Mouse (Mus musculus) liver, postnatal 0 days (tissue): ENCODE data around the gene Csnk1d. TPM values are rescaled to one million over a fixed set of nuclear protein-coding genes. Genes with fewer than 3 reads are reported as not detected.

ENCODE experiments used
- ATAC-seq: fragments of 200-750 bp; cut with Nextera tagmentation; 2 replicates; pipeline ENCODE4 v1.8.0; 2017; ENCODE audit warnings: mild to moderate bottlenecking, moderate library complexity
- DNase-seq: peaks from one replicate; pipeline ENCODE4 v3.0.0-alpha.2; 2016
- H3K27ac ChIP-seq: fragments of 300-500 bp; sonication (generic); 2 replicates; pipeline ENCODE4 v1.5.1; 2014; ENCODE audit warnings: antibody characterized with exemption, moderate library complexity, mild to moderate bottlenecking, low read depth
- H3K27me3 ChIP-seq: fragments of 300-500 bp; sonication (generic); 2 replicates; pipeline ENCODE4 v1.6.1; 2014; ENCODE audit warnings: low read length, control low read depth, mixed read lengths; ENCODE audit not compliant: insufficient read depth
- H3K36me3 ChIP-seq: fragments of 300-500 bp; sonication (generic); replicated peaks from 2 replicates; pipeline ENCODE4 v1.6.1; 2014; ENCODE audit warnings: mild to moderate bottlenecking, control low read depth, low read length, moderate library complexity, mixed read lengths; ENCODE audit not compliant: insufficient read depth
- H3K4me1 ChIP-seq: fragments of 300-500 bp; sonication (generic); 2 replicates; pipeline ENCODE4 v1.6.1; 2014; ENCODE audit warnings: antibody characterized with exemption, mild to moderate bottlenecking, control low read depth; ENCODE audit not compliant: insufficient read depth
- H3K4me2 ChIP-seq: fragments of 300-500 bp; sonication (generic); 2 replicates; pipeline ENCODE4 v1.6.1; 2014; ENCODE audit warnings: low read depth, mild to moderate bottlenecking, low read length, moderate library complexity, mixed read lengths
- H3K4me3 ChIP-seq: fragments of 300-500 bp; sonication (generic); 2 replicates; pipeline ENCODE4 v1.5.1; 2014; ENCODE audit warnings: low read depth, low read length
- H3K9ac ChIP-seq: fragments of 300-500 bp; sonication (generic); replicated peaks from 2 replicates; pipeline ENCODE4 v1.6.1; 2014; ENCODE audit warnings: mild to moderate bottlenecking, moderate library complexity
- H3K9me3 ChIP-seq: fragments of 300-500 bp; sonication (generic); 2 replicates; pipeline ENCODE4 v1.6.1; 2016; ENCODE audit warnings: mild to moderate bottlenecking, control low read depth, low read length, mixed read lengths
- CTCF ChIP-seq: sonication (generic); IDR thresholded peaks from 2 replicates; pipeline ENCODE4 v1.5.1; 2016; ENCODE audit warnings: antibody characterized with exemption, low read depth
- EP300 ChIP-seq: IDR thresholded peaks from 2 replicates; pipeline ENCODE4 v1.6.1; 2016; ENCODE audit warnings: antibody characterized with exemption, low read depth, mild to moderate bottlenecking
- WGBS: fragments of 180-500 bp; shearing (Covaris S2); extraction: QIAGEN DNeasy Blood & Tissue Kit; methylation state at CpG from one replicate; pipeline ENCODE4 v1.1.7; 2014; ENCODE audit not compliant: insufficient replicate concordance; 5-methylcytosine and 5-hydroxymethylcytosine counted together
- polyA plus RNA-seq: library from polyadenylated mRNA; unstranded; fragments of >200 nt; fragmentation: Nextera tagmentation; extraction: Ambion mirVana; gene quantifications from 2 replicates; pipeline ENCODE4 v1.2.1, GENCODE M21; 2015

Csnk1d gene
- polyA plus RNA-seq, 1 experiment from 2014 or later, result 30.0 TPM

DNA sequence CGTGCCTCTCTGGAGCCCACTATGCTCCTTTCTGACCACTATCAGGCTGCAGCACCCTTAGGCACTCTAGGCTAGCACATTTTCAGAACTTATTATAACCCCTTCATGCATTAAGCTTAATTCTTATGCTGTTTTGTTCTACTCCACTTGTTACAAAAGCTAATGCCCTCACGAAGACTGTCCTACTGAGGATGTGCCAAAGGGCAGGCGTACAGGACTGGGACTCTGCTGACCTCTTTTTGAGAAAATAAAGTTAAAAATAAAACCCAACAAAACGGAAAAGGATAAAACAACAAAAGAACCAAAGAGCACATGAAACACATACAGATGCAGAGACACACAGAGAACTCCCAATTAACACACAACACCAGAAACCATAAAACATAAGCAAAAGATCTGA is 9.5 kb downstream of the Csnk1d start:
- TF ChIP-seq CTCF (no peak), EP300 (no peak)
- peaks cover 87% of the 10 kb centered on the region for H3K36me3 ChIP-seq
- 72% methylated on average over 4 of the region's 4 CpGs for WGBS

DNA sequence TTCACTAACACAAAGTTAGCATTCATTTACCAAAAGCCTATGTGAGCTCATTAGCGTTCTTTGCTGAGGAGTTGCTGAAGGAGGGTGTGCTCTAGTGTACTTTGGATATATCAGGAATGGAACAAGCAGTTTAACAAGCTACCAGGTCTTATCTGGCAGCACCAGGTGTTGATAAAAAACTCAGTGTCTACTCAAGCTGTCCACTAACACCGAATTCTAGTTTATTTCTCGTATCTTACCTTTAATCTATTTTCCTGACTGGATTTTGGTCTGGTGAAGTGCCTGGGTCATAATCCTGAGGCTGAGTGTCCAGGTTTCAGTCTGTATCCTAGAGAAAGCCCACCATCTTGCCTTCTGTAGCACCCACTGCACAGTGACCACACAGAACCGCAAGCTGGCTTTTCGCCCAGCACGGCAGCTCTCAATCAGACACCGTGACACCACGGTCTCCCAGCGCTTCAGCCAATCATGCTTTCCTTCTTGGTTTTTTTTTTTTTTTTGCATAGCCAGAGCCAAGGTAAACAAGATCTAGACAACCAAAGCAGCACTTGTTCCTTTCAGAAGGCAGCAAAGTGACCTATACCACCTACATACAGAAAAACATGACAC is 10.6 kb downstream of the Csnk1d start:
- peak; percentile 82 for DNase-seq
- Histone ChIP-seq H3K9me3 (no peaks in the 10 kb centered on the region), H3K27me3 (no peaks in the 10 kb centered on the region), H3K4me2 (peak overlapping the region; percentile 65), H3K4me1 (peaks cover 42% of the 10 kb centered on the region), H3K36me3 (peaks cover 88% of the 10 kb centered on the region), H3K9ac (peak overlapping the region; percentile 31), H3K4me3 (peak overlapping the region; percentile 21), H3K27ac (peak overlapping the region; percentile 93)
- TF ChIP-seq EP300 (peak; percentile 95), CTCF (no peak)
- 51% methylated on average over 9 of the region's 9 CpGs for WGBS
- ATAC-seq, result peak; percentile 93

More for the DNA sequence above, 9.5 kb downstream of the Csnk1d start:
- Histone ChIP-seq H3K27ac (no peak overlapping the region), H3K9ac (no peak overlapping the region), H3K4me1 (peaks cover 48% of the 10 kb centered on the region), H3K27me3 (no peaks in the 10 kb centered on the region), H3K4me2 (no peak overlapping the region), H3K4me3 (no peak overlapping the region), H3K9me3 (no peaks in the 10 kb centered on the region)
- DNase-seq (no peak), ATAC-seq (no peak)

DNA sequence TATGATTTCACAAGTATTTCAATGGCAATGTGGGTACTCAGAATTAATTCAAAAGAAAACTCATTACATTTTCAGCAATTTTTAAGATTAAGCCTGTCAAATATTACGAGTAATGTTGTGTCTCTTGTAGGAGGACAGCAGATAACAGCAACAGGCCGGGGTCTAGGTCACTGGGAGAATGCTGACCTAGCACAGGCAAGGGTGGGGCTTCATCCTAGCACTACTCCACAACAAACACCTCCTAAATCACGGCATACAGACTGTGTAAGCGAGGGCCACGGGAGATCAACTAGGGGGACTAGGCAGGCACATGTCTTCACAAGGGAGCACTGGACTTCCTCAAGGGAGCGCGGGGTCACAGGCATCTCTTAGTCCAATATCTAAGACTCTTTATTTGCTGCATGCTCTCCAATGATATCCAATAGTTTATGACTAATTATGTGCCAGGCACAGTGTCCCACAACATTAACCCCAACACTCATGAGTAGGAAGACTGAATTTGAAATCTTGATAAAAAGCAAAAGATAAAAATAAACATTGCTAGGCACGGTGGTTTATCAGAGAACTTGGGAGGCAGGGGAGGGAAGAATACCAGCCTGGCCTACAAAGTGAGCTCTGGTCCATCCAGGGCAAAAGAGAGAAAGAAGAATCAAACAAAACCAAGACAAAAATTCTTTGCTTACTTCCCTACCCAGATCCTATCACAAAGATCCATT is 11.3 kb downstream of the Csnk1d start:
- TF ChIP-seq EP300 (no peak), CTCF (no peak)
- peaks cover 41% of the 10 kb centered on the region for H3K4me1 ChIP-seq
- WGBS, result 56% methylated on average over 8 of the region's 8 CpGs
- H3K36me3 ChIP-seq, result peaks cover 93% of the 10 kb centered on the region
- ATAC-seq (peak; percentile 18), DNase-seq (no peak)
- H3K4me2 ChIP-seq, result peak overlapping the region; percentile 65
- H3K27ac ChIP-seq, result peak overlapping the region; percentile 93
- no peaks in the 10 kb centered on the region for H3K9me3 ChIP-seq
- H3K4me3 ChIP-seq, result peak overlapping the region; percentile 21
- no peaks in the 10 kb centered on the region for H3K27me3 ChIP-seq
- peak overlapping the region; percentile 40 for H3K9ac ChIP-seq

DNA sequence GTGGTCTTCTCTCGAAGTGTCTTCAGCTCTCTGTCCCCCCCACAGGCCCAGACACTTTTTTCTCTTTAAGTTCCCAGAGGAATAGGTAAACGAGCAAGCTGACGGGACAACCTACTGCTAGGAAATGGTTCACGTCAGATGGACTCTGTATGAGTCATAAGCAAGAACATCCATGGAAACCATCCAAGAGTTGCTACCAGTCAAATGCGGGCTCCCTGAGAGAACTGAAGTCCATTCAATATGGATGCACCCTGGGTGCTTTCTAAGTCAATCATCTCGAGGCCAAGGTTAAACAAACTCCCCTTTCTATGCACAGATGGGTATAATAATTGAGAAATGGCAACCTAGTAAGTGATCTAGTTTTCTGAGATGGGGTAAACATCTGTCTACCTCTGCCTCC is 17.8 kb downstream of the Csnk1d start:
- Histone ChIP-seq H3K27me3 (no peaks in the 10 kb centered on the region), H3K4me3 (no peak overlapping the region), H3K4me2 (no peak overlapping the region), H3K4me1 (peaks cover 10% of the 10 kb centered on the region; the same call in 1 of the 2 replicates), H3K9me3 (no peaks in the 10 kb centered on the region), H3K36me3 (peaks cover 98% of the 10 kb centered on the region), H3K27ac (no peak overlapping the region), H3K9ac (no peak overlapping the region)
- ATAC-seq (peak; percentile 70), DNase-seq (no peak)
- TF ChIP-seq CTCF, result no peak
- TF ChIP-seq EP300, result no peak
- 79% methylated on average over 6 of the region's 6 CpGs for WGBS

DNA sequence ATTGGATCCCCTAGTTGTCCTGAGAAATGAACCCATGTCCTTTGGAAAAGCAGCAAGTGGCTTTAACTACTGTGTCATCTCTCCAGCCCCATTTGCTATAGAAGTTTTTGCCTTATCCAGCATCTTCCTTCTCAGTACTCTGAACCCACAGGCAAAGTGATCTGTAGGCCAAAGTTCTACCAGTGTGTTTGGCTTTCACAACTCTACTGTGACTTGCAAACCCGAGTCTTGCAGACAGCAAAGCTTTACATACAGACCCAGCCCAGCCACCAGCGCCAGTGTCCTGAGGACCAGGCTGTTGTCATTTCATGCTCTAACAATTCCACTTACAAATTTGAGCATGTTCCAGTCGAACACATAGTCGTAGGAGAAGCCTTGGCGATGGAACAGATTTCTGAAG is 19.9 kb downstream of the Csnk1d start:
- WGBS, result 80% methylated on average over 5 of the region's 5 CpGs

DNA sequence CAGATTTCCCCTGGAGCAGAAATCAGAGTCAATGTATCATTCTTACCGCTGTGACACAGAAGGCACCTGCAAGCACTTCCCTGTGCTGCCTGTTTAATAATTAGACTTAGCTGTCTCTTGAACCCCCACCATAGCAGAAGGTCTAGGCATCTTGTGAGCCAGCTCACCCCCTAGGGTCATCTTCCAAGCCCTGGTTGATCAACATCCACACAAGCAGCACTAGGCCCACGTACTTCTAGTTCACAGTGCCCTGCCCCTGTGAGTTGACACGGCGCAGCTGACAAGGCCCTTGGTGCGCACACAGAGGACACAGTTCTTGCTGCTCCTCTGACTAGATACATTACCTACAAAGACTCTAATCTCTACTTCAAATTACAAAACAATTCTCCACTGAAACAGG is 21.4 kb downstream of the Csnk1d start:
- ATAC-seq (no peak), DNase-seq (no peak)
- TF ChIP-seq EP300, result no peak
- TF ChIP-seq CTCF, result no peak
- Histone ChIP-seq H3K4me1 (peaks cover 7% of the 10 kb centered on the region; the same call in 1 of the 2 replicates), H3K27ac (no peak overlapping the region), H3K9me3 (no peaks in the 10 kb centered on the region), H3K27me3 (no peaks in the 10 kb centered on the region), H3K4me3 (no peak overlapping the region), H3K4me2 (no peak overlapping the region), H3K9ac (no peak overlapping the region), H3K36me3 (peaks cover 98% of the 10 kb centered on the region)
- WGBS, result 94% methylated on average over 5 of the region's 5 CpGs

More for the DNA sequence above, 19.9 kb downstream of the Csnk1d start:
- H3K36me3 ChIP-seq, result peaks cover 98% of the 10 kb centered on the region
- H3K4me1 ChIP-seq, result peaks cover 7% of the 10 kb centered on the region; the same call in 1 of the 2 replicates
- TF ChIP-seq EP300 (no peak), CTCF (no peak)
- H3K9me3 ChIP-seq, result no peaks in the 10 kb centered on the region
- H3K4me2 ChIP-seq, result no peak overlapping the region
- DNase-seq (no peak), ATAC-seq (peak; percentile 60)
- H3K9ac ChIP-seq, result no peak overlapping the region
- H3K4me3 ChIP-seq, result no peak overlapping the region
- no peak overlapping the region for H3K27ac ChIP-seq
- no peaks in the 10 kb centered on the region for H3K27me3 ChIP-seq
